Mouse (Mus musculus): ENCODE measurements around the gene Brd3. TPM values are rescaled to one million over a fixed set of nuclear protein-coding genes. Genes with fewer than 3 reads are reported as not detected.

The Brd3 gene
- total RNA-seq, 2 experiments from 2014 or later, result 53.2 to 53.5 TPM

DNA sequence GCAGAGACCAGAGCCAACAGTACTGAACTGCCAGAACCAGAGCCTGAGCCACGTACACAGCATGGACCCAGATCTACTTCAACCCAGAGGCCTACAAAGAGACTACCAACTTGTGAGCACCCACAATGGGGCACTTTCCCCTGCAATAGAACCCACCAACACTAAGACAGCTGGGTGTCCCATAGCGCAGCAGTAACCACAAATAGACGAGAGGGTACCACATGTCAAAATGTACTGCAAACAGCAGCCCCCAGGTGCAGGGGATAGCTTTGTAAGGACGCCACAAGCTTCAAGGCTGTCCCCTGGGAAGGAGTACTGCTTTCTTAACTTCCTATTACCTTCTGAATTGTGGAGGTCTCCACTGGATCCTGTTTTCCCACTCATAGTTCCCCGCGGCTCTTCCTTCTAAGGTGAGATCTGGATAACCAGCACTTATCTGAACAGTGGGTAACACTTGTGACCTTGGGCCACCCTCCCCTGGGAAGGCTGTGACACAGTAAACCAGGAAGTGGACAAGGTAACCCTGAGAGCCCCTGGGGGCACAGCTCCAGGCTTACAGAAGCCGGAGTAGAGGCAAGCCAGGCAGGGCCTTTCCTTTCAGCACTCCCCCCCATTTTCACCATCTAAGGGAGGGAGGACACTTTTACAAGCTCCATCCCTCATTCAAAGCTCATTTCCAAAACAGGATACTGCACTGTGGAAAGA is 34.2 kb downstream of the Brd3 start:
- no peak for DNase-seq (ENCODE audit: low spot score in 2 of 2)

DNA sequence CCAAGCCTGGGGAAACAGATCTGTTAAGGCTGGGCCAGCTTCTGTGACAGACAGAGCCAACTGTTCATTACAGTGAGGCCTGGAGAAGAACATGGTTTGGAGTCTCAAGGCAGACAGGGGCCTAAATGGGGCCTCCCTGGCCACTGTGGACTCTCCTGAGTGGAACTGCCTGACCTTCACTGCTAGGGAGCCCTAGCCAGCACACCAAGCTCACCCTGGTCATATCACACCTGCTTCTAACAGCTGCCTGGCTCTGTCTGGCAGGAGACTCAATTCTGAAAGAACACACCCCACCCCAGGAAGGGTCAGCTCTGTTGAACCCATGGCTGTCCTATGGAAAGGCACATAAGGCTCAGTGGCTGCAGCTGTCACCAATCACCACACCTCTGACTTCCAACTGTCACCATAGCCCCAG is 36.3 kb downstream of the Brd3 start:
- DNase-seq (ENCODE audit: low spot score in 2 of 2), result no peak

DNA sequence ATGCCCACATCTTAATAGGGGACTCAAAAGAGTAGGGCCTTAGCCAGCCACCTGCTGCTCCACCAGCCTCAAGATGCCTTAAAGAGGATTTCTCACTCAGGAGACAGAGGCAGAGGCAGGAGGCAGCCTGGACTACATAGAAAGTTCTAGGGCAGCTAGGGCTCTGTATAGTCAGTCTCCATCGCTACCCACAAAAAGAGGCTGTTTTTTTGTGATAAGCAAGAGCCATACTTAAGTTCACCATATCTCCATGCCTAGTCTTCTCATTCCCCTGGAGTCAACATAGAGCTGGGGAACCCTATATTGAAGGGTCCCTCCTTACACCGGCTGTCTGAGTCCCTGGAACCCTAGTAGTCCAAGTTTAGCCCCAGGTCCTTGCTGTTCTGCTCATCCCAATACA is 36.9 kb downstream of the Brd3 start:
- DNase-seq (ENCODE audit: low spot score in 2 of 2), result no peak

DNA sequence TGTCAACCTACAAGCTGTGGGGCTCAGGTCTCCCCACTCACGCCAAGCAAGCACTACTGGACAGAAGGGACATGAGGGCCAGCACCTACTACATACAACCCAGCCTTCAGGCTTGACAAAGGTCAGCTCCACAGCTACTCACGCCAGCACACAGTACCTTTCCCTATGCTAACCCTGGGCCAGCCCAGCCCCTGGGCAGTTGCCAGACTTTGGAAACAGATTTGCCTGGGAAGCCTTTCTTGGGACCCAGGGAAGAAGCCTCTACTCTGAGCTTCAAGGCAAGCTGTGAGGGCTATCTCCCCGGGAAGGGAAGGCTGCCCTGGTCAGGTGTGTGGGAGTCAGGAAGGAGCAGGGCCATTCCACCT is 37.5 kb downstream of the Brd3 start:
- DNase-seq (ENCODE audit: low spot score in 2 of 2), result no peak

DNA sequence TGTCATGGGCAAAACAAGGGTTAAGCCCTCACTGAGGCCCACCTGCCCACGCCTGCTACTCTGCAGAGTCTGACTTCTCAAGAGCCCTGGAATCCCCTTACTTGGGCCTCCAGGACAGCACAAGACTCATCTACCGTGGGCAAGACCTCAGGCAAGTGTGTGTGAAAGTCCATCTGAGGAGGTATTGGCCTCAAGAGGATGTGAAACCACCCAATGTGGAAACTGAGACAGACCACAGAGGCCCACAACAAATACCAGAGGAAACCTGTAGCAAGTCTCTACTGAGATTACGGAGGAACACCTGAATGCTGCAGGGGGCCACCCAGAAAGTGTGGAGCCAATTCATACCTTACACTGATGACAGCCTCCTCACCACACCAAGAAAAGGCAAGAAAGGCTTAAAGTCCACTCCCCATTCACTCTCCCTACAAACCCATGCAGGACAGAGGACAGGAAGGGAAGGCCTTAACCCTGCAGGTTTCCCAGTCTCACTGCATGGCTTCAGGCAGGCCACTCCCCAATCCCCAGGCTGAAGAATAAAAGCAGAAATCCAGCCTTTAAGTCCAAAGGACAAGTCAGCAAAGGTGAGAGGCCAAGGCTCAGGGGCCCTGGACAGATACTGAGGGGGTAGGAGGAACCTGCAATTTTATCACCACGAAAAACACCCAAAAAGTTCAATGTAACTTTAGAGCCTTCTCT is 38.0 kb downstream of the Brd3 start:
- DNase-seq (ENCODE audit: low spot score in 2 of 2), result no peak

DNA sequence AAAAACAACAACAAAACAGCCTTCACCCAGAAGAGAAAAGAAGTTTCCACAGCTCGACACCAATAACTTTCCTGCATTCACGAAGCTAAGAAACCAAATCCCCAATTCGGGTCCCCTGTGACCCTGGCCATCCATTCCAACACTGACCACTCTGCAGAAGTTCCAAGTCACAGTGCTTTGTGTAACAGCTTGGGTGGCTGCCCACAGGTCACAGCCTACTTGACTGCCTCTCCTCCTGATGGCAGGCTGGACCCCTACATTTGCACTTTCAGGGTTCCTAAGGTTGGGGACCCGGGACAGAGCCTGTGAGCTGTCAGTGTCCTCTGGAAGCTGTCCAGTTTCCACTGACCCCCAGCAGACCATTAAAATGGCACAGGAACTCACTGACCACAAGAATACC is 44.6 kb downstream of the Brd3 start:
- DNase-seq (ENCODE audit: low spot score in 2 of 2), result no peak

DNA sequence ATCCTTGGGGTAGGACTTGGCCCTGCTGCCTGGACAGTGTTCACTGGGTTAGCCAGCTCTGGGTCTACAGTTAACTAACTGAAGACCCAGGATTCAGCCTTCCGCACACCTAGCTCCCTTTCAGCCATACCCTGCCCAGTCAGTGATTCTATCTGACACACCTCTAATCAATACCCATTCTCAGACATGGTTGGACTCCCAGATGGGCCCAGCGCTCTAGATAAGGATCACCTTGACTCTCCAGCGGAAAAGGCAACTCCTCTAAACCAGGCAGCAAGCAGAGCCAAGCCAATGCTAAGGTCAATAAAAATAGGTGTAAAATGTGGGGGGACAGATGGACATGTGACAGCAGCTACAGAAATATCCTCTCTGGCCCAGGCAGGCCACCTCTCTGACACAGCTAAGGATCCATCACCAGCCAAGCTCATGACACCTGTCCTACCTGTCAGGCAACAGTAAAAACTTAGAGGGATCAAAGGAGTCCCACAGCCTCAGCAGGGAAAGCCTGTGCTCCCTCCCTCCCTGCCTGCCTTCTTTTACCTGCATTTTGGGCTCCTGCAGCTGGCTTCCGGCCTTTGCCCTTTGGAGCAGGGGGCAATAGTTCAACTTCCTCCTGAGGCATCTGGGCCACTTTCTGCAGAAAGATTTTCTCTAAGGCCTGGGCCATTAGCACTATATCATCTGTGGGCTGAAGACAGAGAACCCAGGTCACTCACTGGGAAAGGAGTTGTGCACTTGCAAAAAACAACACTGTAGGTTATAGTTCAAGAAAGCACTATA is 45.4 kb downstream of the Brd3 start:
- no peak for DNase-seq (ENCODE audit: low spot score in 2 of 2)

DNA sequence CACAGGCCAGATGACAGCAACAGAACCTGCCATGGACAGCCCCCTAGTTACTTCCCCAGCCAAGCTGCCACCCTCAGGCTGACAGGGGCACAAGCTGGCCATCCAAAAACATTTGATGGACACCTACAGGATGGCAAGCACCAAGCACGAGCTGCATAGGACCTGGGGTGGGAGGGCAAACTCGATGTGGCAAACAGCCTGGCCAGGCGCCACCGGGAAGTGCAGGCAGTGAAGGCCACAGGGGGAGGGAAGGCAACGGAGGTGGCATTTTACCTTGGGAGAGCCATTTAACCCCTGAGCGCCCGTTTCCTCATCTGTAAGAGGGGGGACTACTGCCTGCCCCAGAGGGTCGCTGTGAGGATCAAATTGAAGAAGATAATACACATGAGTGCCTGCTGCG is 46.8 kb downstream of the Brd3 start:
- no peak for DNase-seq (ENCODE audit: low spot score in 2 of 2)

DNA sequence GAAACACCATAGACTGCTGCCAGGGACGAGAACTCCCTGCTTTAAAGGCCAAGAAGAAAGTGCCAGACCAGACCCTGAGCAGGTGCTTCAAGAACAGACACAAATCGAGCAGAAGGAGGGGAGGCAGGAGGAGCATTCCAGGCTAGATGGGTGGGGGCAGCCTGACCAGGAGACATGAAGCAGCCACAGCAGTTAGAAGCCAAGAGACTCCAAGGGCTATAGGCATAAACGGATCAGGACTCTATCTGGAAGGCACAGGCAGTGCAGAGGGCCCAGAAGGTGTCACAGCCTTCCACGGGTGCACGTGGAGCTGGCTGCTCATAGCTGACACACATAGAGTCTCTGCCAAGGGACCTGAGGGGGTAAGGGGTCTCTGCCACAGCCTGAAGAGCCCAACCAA is 47.3 kb downstream of the Brd3 start:
- DNase-seq (ENCODE audit: low spot score in 2 of 2), result no peak

DNA sequence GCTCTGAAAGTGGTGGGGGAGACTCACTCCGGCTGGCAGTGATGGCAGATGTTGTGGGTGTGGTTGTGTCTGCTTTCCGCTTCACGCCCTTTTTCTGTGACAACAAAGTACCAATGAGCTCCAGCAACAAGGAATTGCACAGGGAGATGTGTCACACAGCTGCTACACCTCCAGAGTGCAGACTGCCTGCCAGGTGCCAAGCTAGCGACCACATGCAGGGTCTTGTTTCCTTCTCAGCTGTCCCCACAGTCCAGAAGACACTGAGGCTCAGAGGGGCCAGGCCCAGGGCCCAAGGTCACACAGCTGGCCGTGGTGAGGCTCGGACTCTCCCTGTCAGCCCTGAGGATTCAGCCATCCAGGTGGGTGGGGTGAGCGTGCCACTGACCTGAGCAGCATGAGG is 47.7 kb downstream of the Brd3 start:
- no peak for DNase-seq (ENCODE audit: low spot score in 2 of 2)

DNA sequence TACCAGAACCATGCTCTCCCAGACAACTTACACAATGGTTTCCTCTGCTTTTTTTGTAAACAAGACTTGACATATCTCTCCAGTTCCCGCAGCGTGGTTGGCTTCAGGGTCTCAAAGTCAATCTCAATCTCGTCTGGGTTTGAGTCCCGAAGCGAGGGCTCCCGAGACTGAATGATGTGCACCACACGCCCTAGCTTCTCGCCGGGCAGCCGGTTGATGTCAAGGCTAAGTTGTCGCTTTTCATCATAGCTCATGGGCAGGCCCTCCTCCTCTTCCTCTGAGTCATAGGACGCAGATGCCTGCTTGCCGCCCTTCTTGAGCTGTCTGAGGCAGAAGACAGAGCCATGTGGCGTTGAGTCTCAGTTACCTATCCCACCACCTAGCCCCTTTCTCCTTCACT is 57.2 kb downstream of the Brd3 start:
- DNase-seq (ENCODE audit: low spot score in 2 of 2), result peak in 1 of 2 experiments; percentile 18

DNA sequence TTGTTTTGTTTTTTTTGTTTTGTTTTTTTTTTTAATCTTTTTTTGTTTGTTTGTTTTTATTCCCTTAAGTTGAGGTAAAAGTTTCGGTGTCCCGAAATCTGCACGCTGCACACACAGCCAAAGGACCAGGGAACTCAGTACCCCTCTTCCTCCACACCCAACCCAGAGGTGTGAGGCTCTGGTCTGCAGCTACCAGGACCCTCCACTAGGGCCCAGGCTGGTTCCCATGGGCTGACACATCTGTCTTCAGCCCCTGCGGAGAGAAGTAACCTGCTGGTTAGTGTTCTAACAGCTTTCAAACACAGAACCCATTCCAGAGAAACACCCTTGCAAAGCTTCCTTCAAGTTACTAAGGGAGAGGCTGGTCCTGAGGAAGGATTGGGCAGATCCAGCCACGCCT is 59.7 kb downstream of the Brd3 start:
- DNase-seq (ENCODE audit: low spot score in 2 of 2), result no peak

DNA sequence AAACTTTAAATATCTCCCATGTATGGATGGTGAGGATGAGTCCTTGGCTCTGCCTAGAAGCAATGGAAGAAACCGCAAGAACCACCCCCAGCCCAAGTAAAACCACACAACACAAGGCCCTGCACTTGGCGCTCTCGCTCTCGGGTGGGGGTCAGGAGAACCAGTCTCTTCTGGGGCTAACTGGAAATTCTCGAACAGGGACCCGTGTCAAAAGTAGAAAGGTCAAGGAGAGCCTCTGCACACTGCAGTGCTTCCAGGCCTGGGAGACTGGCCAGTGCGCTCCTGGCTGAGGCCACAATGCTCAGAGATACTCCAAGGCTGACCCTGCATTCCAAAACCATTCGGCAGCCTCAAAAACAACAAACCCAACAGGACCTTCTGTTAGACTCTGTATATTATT is 60.6 kb downstream of the Brd3 start:
- DNase-seq (ENCODE audit: low spot score in 2 of 2), result no peak

DNA sequence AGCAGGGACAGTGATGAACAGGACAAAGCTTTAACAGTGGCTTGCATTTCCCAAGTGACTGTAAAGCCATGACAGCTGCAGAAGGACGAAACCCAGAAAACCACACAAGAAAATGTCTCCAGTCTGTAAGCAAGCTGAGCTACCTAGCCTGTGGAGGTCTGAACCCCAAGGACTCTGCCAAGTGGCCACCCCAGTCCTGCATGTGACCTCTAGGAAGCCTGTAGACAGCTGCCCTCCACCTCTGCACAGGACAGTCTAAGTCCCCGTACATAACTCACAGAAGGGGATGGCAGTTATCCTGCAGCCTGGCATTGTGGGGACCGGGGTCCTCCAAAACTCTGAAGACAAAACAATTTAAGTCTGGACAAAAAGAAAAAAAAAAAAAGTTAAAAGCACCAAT is 61.6 kb downstream of the Brd3 start:
- no peak for DNase-seq (ENCODE audit: low spot score in 2 of 2)

DNA sequence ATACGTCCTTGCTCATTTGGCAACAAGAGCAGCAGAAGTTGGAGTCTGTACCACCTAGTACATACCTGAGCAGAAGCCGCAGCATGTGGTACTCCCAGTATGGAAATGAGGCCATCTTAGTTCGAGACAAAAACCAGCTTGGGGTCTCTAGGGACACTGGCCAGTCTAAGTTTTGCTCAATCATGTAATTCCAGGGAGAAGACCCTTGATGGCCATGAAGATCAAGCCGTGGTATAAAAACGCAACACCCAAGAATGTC is 64.1 kb downstream of the Brd3 start:
- DNase-seq (ENCODE audit: low spot score in 2 of 2), result no peak

DNA sequence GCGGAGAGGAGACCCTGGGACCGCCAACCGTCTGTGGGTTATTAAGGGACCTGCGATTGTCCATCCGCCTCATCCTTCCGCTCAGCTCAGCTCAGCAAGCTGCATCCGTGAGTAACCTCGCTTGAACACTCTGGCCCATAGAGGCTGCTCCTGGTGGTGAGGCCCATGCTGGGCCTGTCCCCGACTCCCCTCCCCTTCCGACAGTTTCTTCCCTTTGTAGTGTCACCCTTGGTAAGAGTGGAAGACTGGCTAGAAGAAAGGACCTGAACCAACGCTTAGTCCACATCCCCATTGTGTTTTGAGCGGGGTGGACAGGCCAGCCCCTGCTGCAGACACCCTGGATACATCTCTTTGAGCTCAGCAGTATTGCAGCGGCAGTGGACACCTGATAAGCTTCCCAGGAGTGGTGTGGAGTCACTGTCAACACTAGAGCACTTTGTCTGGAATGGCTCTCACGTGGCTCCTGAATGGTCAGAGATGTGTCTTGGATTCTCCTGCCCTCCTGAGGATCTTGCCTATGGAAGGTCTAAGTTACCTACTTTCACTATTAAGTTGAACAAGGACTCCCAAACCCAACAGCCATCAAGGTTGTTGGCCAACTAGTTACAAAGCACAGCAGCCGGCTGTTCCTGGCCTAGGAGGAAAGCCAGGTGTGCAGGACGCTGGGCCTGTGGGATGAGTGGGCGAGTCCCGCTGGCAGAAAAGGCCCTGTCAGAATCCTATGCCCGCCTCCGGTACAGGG is 64.6 kb downstream of the Brd3 start:
- no peak for DNase-seq (ENCODE audit: low spot score in 2 of 2)

DNA sequence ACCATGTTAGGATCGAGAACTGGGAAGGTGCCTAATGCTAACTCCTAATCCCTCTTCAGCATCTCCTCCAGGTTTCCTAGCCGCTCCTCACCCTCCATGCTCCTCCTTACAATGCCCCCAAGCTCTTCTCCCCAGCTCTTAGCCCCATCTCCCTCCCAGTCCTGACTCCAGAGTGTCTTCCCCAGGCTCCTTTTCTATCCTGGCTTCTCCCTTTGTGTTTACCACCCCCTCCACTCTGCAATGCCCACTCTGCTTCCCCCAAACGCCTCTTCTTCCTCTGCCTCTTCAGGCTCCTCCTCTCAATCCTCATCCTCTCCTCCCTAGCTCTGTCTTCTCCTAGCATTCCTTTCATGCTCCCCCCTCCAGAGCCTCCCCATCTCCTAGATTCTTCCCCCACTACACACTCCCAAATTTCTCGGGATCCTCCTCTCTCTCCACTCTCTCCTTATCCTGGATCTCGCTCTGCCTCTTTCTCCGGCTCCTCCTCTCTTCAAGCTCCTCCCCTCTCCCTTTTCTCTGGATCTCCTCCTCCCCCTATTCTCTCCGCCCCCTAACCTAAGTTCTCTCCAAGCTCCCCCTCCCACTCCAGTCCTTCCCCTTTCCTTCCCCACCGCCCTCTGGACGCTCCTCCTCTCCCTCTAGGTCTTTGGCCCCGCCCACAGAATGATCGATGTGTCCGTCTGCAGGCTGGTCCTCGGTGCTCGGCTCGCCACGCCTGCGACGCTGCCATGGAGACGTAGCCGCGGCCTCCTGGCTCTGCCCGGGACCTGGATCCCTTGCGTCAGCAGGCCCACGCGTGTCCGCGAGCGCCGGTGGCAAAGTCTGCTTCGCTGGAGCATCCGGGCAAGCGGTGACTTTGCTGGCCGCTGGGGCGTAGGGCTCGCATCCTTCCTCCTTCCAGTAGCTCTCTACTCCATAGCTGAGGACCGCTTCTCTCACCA is 65.4 kb downstream of the Brd3 start, which contains the start of gene Brd3os:
Brd3os (plus strand) TSS at position 558 of the 941 bp plus-strand sequence.
- peak; percentile 94 to 97 for DNase-seq (ENCODE audit: low spot score in 2 of 2)

DNA sequence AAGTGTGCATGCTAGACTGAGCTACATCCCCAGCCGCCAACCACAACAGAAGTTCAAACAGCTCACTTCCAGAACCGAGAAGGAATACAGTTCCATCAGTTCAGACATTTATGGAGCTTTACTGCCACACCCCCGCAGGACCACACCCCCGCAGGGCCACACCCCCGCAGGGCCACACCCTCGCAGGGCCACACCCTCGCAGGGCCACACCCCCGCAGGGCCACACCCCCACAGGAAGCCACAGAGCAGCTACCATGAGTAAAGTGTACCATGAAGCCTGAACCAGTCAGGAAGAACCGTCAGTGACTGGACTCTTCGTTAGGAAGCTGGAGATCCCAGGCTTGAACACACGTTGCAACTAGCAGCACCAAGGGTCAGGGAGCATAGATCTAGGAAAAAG is 69.2 kb downstream of the Brd3 start:
- no peak for DNase-seq (ENCODE audit: low spot score in 2 of 2)

DNA sequence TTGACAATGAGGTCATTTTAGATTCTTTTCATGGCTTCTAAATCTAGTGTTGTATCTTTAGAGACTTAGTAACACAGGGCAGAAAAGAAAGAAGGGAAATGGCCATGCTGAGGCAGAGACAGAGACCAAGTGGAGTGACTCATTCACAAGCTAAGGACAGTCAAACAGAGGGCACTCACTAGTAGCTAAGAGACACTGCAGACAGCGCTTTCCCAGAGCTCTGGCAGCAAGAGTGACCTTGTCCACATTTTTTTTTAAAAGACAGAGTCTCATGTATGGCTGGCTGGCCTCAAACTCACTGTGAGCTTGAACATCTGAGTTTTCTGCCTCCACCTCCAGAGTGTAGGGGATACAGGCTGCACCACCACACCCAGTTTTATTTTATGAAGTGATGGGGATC is 69.6 kb downstream of the Brd3 start:
- no peak for DNase-seq (ENCODE audit: low spot score in 2 of 2)

DNA sequence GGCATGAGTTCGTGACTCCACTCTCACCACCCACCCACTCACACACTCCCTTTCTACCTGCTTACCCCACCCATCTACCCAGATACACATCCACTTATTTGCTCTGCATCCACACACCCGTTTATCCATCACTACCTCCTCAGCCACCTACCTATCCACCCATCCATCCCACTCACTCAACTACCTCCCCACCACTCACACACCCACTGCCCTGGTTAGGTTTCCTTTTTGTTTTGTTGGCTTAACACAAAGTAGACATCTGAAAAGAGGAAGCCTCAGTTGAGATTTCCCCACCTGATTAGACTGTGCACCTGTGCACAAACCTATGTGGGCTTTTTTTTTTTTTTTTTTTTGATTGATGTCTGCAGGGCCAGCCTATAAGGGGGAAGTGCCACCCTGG is 74.9 kb downstream of the Brd3 start:
- DNase-seq (ENCODE audit: low spot score in 2 of 2), result no peak

DNA sequence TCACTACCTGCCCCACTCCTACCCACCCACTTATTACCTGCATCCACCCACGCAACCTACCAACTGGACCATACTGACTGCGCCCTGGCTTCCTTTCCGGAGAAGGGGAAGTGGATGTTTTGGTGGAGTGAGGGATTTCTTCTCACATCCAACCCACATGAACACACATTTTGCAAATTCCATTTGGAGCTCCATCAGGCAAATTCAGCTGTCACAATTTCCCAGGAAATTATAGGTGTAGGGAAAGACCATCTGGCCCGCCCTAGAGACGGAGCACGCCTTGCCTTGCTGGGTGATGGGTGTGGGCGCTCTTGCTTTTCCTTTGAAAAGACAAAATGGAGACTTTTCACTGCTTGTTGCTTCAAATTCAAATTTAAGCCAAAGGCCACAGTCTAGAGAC is 76.8 kb downstream of the Brd3 start:
- peak; percentile 58 to 75 for DNase-seq (ENCODE audit: low spot score in 2 of 2)

Data from left cerebral cortex, adult 18-20 months (tissue).